Mouse (Mus musculus) large intestine, adult 2 months (tissue): ENCODE measurements around the gene Fbh1. TPM values are rescaled to one million over a fixed set of nuclear protein-coding genes. Genes with fewer than 3 reads are reported as not detected.
A peak's percentile ranks its signal among the peaks of the same experiment; 100 is the strongest.
"Not testable (repeated sequence)": the region's sequence is repeated elsewhere in the genome, so short reads cannot be mapped to it uniquely, and the experiment has no call there.

Experiments
- DNase-seq: peaks from one replicate; pipeline ENCODE4 v3.0.0-alpha.2; 2012; ENCODE audit warnings: low read depth, low spot score
- WGBS: fragments of 180-500 bp; shearing (Covaris S2); methylation state at CpG from one replicate; pipeline ENCODE4 v1.1.7; 2018; 5-methylcytosine and 5-hydroxymethylcytosine counted together
- polyA plus RNA-seq: library from polyadenylated mRNA; depleted of rRNA; stranded (reverse); fragments of >200 nt; gene quantifications from 2 replicates; pipeline ENCODE4 v1.2.3, GENCODE M21; 2012

Fbh1 gene
- polyA plus RNA-seq, 1 experiment = 25.1 TPM

DNA sequence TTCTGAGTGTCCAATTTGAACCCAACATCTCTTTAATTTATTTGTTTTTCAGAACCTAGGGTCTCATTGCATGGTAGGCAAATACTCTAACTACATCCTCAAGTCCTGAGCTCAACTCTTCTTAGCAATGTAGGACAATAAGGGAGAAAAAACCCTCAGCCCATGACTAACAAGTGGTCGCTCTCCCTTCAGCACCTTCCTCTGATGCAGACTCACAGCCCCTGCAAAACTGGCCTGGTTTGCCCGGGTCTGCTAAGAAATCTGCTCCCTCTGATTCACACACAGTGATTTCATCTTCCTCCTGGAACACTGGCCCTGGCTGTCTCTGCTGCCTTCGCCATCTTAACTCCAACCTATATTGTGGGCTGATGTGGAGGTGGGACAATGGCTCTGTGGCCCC lies 48.3 kb downstream of the Fbh1 start:
- DNase-seq = no peak
- WGBS = 67% methylated on average over 3 of the region's 3 CpGs

DNA sequence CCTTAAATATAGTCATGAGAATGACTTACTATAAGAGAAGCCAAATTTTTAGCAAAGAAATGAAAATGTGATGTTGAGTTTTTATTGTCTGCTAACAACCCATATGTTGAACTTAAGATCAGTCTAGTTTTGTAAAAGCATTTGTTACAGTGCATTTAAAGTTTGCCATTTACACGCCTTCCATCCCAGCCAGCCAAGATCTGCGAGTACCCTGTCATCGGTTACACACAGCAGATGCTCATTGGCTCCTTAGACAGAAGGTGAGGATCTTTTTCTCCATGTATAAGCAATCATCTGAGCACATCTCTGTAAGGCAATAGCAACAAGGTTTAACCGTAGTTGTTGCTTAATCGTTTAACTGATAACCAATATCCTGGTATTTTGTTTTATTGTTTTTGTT lies 49.8 kb downstream of the Fbh1 start:
- no peak for DNase-seq
- 94% methylated on average over 5 of the region's 5 CpGs for WGBS

DNA sequence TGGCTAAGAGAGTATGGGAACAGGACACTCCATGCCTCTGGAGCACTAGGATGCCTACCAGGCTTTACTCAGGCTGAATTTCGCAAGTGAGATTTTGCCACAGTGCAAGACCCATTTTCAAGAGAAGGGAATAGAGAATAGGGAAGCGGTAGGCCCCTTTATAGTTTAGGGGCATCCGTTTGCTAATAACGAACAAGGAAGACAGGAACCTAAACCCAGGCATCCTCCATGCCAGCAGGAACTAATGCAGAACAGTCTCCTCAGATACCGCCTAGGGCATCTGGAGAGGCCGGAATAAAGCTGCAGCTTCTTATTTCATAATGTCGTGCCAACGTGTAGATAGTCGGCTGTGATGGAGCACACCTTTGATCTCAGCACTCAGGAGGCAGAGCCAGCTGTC lies 54.8 kb downstream of the Fbh1 start:
- 85% methylated on average over 9 of the region's 9 CpGs for WGBS
- no peak for DNase-seq

DNA sequence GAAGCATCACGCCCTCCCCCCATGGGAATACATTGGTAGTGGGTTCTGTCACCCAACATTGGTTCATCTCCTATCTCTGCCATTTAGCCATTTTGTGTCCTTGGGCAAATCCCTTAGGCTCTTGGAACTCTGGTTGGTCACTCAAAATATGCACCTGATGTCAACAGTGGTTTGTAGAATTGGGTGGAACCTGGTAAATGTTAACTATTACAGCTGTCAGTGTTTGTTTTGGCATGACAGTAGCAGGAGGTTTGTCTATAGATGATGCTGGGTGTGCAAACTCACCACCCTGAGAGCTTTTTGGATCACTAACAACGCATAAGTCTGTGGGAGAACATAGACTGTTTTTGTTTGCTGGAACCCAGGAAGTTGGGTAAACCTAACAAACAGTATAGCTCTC lies 58.8 kb downstream of the Fbh1 start:
- no peak for DNase-seq
- 57% methylated on average over 2 of the region's 2 CpGs for WGBS

DNA sequence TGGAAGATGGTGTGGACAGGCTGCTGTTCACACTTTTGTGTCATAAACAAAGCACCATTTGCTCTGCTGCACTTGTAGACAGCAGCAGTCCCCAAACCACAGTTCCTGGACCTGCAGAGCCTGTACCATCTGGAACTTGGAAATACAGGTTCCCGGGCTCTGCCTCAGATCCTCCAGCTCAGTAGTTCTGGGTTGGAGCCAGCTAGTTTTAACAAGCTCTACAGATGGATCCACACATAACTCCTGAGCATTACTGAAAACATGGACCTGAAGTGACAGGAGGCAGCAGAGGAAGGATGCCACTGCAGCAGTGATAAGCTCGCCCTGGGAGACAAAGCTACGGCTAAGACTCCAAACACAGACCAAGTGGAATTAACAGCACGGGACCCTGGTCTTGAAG lies 62.8 kb downstream of the Fbh1 start:
- WGBS = 88% methylated on average over 4 of the region's 4 CpGs
- no peak for DNase-seq

DNA sequence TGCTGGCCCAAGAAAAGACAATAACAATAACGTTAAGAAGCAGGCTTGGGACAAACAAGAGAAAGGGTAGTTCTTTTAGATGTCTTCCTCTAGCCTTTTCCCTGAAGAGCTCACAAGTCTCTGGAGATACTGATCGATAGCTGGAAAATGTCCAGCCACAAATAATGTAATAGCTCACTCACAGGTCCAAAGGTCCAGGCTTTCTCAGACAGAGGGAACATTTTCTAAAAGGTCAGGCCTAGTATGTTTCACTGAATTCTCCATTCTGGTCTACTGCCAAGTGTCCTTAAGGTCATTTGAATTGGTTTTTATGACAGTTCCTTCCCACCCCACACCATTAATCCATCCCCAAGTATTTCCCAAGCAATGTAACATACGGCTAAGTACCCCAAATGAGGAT lies 64.4 kb downstream of the Fbh1 start:
- DNase-seq = no peak
- 21% methylated on average over 3 of the region's 3 CpGs for WGBS

DNA sequence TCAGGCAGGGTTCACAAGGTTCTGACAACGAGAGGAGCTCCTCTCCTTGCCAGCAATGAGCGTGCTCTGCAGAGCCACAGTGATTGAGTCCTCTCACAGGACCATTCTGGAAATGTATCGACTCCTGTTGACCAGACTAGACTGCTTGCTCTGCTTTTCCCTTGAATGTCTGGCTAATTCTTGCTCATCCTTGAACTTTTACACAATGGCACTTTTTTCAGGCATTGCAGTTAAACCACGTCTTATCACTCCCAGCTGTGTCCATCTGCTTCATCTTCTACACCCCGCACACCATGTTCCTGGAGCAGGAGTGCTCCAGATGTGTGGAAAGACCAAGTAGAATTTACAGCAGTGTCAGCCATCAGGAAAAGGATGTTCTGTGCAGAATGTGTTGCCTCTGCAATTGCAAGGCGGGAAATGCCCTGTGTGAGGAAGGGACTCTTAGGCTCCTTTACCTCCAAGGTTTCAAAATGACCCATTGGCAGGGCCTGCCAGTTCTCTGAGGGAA lies 64.8 kb downstream of the Fbh1 start:
- 71% methylated on average over 6 of the region's 6 CpGs for WGBS
- DNase-seq = no peak

DNA sequence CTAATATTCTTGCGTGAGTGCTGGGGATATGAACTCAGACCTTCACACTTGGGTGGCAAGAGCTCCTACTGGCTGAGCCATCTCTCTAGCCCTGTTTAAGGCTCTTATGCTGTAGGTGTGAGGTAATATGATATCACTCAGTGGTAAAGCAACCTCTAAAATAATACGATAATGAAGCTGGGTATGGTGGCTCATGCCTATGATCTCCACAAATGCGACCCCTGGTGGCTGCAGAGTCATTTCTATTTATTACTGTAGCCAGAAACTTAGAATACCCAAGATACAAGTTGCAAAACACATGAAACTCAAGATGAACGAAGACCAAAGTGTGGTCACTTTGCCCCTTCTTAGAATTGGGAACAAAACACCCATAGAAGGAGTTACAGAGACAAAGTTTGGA lies 67.3 kb downstream of the Fbh1 start:
- not testable (repeated sequence) for DNase-seq
- 54% methylated on average over 4 of the region's 4 CpGs for WGBS

DNA sequence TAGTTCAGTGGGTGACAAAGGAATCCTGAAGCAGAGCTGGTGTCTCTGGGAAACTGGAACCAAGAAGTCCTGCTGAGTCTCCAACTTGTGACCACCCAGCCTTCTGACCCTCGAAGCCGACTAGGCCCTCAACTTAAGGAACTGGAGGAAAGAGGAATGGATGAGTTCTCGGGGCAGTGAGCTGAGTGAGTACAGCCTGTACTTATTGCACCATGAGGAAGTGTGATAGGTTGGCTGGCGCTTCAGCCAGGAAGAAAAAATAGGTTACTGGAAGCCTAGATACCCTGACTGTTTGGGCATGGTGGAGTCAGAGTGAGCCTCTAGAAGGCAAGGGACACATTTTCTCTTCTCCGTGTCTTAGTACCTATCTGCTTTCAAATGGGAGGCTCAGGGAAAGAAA lies 68.8 kb downstream of the Fbh1 start:
- DNase-seq = no peak
- WGBS = 76% methylated on average over 5 of the region's 5 CpGs

DNA sequence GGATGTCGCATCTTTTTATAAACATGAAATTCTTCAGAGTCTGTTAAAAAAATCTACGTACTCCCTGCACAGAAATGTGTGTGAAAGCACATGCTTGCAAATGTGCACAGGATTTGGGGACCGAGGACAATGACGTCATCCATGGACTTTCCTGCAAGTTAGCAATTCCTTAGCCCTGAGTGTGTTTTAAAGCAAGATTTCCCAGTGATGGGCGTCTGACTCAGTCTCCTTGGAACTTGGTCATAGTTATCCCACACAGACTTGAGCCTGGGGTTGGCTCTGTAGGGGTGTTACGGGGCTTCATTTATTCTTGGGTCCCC lies 70.7 kb downstream of the Fbh1 start:
- 40% methylated on average over 6 of the region's 6 CpGs for whole genome bisulfite sequencing
- no peak for DNase-seq

DNA sequence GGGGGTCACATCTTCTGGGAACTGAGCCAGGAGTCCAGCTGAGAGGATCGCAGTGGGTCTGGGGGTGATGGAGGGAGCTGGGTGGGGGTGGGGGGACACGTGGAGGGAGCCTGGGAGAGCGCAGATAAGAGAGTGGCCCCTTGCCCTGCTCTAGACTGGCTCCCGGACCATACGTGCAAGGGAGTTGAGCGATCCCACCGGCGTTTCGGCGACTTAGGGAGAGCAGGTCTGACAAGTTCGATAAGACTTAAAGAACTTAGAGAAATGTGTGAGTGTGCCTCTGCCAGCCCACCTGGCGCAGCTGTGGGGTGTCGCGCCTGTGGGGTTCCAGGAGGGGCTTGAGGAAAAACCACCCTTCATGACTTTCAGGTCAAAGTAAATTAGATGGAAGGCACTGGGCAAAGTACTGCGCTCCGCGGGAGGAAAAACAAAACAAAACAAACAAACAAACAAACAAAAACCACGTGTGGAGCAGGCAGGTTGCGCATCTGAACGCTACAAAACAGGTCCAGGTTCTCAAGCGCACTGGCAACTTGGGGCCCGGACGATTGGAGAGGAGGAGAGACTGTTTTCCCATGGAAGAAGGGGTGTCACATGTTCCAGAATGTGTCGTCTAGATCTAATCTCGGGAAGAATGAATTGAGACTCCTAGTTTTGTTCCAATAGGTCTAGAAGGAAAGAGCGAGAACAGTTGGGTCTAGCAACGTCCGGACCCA lies 71.2 kb downstream of the Fbh1 start:
- WGBS = 4% methylated on average over 28 of the region's 28 CpGs
- no peak for DNase-seq

DNA sequence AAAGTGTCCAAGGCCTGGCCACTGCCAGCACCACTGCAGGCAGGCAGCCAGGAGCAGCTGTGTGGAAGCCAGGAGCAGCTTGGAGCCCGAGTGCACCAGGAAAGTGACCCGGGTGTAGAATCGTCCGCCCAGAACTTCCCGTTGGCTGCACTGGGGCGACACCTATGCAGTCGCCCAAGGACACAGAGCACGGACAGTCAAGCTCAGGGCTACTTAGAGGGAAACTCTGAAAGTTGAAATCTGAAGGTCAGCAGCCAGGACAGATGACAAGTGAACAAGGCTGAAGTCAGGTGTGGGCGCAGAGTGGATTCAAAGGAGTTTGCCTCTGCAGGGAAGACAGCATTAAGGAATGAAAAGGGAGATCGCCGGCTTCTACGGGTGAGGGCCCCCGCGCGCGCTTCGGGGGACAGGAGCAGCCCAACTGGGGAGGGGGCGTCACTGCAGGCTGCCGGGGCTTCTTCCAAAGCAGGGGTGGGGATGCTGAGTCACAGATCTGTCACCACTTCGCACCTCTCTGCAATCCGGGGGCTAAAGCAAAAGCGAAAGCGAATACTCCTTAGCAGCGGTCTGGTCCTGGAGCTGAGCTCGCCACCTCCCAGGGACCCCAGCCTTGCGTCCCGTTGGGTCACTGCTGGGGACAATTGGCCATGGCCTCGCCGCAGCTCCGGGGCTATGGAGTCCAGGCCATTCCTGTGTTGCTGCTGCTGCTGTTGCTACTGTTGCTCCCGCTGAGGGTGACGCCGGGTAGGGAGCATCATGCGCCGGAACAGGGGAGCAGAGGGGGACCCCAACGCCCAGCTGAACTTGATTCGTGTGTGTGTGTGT lies 72.0 kb downstream of the Fbh1 start, which contains the start of gene Il15ra:
TSS of gene Il15ra (plus strand) at position 90 of the 825 bp plus-strand sequence.
- DNase-seq = peak; percentile 61
- WGBS = under 1% methylated on average over 37 of the region's 37 CpGs

DNA sequence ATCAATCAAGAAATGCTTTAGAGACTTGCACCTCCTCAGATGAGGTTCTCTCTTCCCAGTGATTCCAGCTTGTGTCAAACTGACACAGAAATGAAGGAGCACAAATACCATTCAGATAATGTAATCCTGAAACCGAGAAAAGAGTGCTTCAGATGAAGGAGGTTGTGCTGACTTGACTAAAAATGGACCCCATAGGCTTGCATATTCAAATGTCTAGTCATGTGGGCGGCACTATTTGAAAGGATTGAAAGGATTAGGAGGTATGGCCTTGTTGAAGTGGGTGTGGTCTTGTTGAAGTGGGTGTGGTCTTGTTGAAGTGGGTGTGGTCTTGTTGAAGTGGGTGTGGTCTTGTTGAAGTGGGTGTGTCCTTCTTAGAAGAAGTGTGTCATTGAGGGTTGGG lies 77.5 kb downstream of the Fbh1 start:
- DNase-seq = no peak
- 86% methylated on average over 2 of the region's 2 CpGs for WGBS

DNA sequence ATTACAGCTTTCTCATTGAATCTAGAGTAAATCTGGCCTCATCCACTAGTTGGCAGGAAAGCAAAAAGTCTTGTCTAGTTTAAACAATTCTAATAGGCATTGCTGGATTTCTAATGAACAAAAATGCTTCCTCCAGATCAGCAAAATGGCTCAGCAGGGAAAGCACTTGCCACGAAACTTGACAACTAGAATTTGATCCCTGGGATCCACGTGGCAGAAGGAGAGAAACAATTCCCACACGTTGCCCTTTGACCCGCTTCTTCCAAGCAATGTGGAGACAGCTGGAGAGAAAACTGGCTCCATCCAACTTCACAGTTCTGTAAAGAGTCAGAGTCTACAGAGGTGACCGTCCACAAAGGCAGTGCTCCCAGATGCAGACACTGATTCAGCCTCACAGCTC lies 78.4 kb downstream of the Fbh1 start:
- no peak for DNase-seq

DNA sequence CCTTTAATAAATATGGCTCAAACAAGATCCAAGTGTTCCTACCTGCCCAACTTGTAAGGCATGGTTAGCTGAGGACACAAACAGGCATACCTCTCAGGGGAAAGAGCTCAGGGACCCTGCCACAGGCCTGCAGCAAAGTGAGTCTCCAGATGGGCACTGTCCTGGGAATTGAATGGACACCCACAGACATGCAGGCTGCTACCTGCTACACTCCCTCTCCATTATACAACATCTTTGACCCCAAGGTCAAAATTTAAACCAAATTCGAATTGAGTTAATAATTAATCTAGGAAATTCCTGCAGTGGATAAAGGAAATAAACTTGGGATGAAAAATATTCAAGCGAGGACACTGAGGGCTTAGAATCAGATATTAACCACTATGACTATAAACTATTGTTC lies 81.5 kb downstream of the Fbh1 start:
- no peak for DNase-seq
- 23% methylated on average over 2 of the region's 2 CpGs for WGBS

More for the DNA sequence above, 78.4 kb downstream of the Fbh1 start:
- 62% methylated on average over 5 of the region's 5 CpGs for WGBS

DNA sequence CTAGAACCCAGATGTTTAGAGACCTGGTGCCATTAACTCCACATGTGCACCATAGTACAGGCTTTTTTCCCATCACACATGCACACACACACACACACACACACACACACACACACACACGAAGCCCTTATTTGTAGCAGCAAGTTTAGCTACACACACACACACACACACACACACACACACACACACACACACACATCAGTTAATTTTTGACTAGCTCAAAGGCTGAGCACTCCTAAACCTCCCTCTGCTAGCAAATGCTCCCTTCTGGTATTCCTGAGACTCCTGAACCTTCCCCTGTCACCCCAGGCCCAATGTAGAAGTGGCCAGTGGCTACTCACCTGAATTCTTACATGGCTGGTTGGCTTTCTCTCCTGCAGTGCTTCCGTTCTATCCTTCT lies 83.3 kb downstream of the Fbh1 start:
- 61% methylated on average over 2 of the region's 2 CpGs for WGBS
- no peak for DNase-seq

DNA sequence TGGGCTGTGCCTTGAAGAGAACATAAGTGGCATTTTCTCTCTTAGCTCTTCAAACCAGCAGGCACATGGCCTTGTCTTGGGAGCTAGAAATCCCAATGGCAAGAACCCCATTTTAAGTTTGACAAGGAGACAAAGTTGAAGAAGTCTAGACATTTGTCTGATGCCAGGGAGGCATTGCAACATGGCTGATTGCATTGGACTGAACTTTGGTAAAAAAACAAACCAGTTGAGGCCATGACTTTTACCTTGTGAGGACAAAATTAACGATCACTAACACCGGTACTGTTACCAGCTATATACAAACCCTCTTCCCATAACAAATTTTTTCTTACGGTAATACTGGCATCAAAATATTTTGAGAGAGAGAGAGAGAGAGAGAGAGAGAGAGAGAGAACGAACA lies 84.0 kb downstream of the Fbh1 start:
- DNase-seq = no peak
- WGBS = 90% methylated on average over 4 of the region's 4 CpGs
